Mouse (Mus musculus) MEL (cell line): Measurements from ENCODE around the gene Ms4a4c. TPM values are rescaled to one million over a fixed set of nuclear protein-coding genes. Genes with fewer than 3 reads are reported as not detected.

Experiments used
- DNase-seq: peaks from one replicate; pipeline ENCODE4 v3.0.0; 2011; ENCODE audit warnings: low read depth, low spot score
- H3K27ac ChIP-seq: 2 replicates; pipeline ENCODE4 v1.5.1; 2012; ENCODE audit warnings: low read depth, mild to moderate bottlenecking, control low read depth, low read length, moderate library complexity; ENCODE audit not compliant: control insufficient read depth
- H3K27me3 ChIP-seq, 2 experiments: fragments of 150-350 bp in 1 of 2; sonication (generic) in 1 of 2; 2 replicates each; pipeline ENCODE4 v1.6.1; 2012; ENCODE audit warnings: low read length in 2 of 2, mild to moderate bottlenecking in 2 of 2, improper control_type of control experiment in 1 of 2, moderate library complexity in 1 of 2; ENCODE audit not compliant: insufficient read depth in 2 of 2, control insufficient read depth in 1 of 2
- H3K36me3 ChIP-seq, 2 experiments: 2 replicates each; pipeline ENCODE4 v1.6.1; 2012 to 2014; ENCODE audit warnings: low read length in 2 of 2, improper control_type of control experiment in 1 of 2, inconsistent platforms in 1 of 2, mild to moderate bottlenecking in 1 of 2; ENCODE audit not compliant: insufficient read depth in 2 of 2, control insufficient read depth in 1 of 2
- H3K4me1 ChIP-seq, 2 experiments: fragments of 150-350 bp in 1 of 2; sonication (generic) in 1 of 2; 2 replicates each; pipeline ENCODE4 v1.6.1; 2012; ENCODE audit warnings: low read length in 2 of 2, improper control_type of control experiment in 1 of 2, mild to moderate bottlenecking in 1 of 2; ENCODE audit not compliant: insufficient read depth in 2 of 2, control insufficient read depth in 1 of 2
- H3K4me3 ChIP-seq, 2 experiments: fragments of 150-350 bp in 1 of 2; sonication (generic) in 1 of 2; 2 replicates each; pipeline ENCODE4 v1.5.1; 2012; ENCODE audit warnings: low read depth in 2 of 2, low read length in 2 of 2, mild to moderate bottlenecking in 2 of 2, moderate library complexity in 2 of 2, control low read depth in 1 of 2, improper control_type of control experiment in 1 of 2; ENCODE audit not compliant: control insufficient read depth in 1 of 2, insufficient read depth in 1 of 2
- H3K79me2 ChIP-seq: 2 replicates; pipeline ENCODE4 v1.6.1; 2012; ENCODE audit warnings: mild to moderate bottlenecking, low read length, moderate library complexity; ENCODE audit not compliant: control insufficient read depth, poor library complexity, insufficient read depth
- H3K9ac ChIP-seq: 2 replicates; pipeline ENCODE4 v1.6.1; 2012; ENCODE audit warnings: low read depth, mild to moderate bottlenecking, control low read depth, low read length, moderate library complexity; ENCODE audit not compliant: control insufficient read depth, poor library complexity, severe bottlenecking
- H3K9me3 ChIP-seq: fragments of 150-350 bp; sonication (generic); replicated peaks from 2 replicates; pipeline ENCODE4 v1.6.1; 2012; ENCODE audit warnings: mild to moderate bottlenecking, low read length, improper control_type of control experiment, moderate library complexity; ENCODE audit not compliant: insufficient read depth
- CTCF ChIP-seq, 3 experiments: IDR thresholded peaks in 2 of 3; conservative IDR thresholded peaks in 1 of 3; 2 replicates each; pipeline ENCODE4 v1.5.1; 2011 to 2012; ENCODE audit warnings: low read length in 3 of 3, low read depth in 2 of 3, mild to moderate bottlenecking in 2 of 3, improper control_type of control experiment in 1 of 3, inconsistent platforms in 1 of 3, mixed read lengths in 1 of 3, moderate library complexity in 1 of 3; ENCODE audit not compliant: control insufficient read depth in 1 of 3, insufficient read depth in 1 of 3, poor library complexity in 1 of 3, severe bottlenecking in 1 of 3
- E2F4 ChIP-seq: IDR thresholded peaks from 2 replicates; pipeline ENCODE4 v1.6.1; 2011; ENCODE audit warnings: low read depth, low read length, improper control_type of control experiment, borderline replicate concordance
- ELF1 ChIP-seq: IDR thresholded peaks from 2 replicates; pipeline ENCODE4 v1.6.1; 2014; ENCODE audit warnings: low read depth, mild to moderate bottlenecking, inconsistent platforms, low read length, improper control_type of control experiment, moderate library complexity
- EP300 ChIP-seq, 2 experiments: IDR thresholded peaks; 2 replicates each; pipeline ENCODE4 v1.6.1; 2011; ENCODE audit warnings: improper control_type of control experiment in 2 of 2, low read length in 2 of 2, low read depth in 1 of 2, mild to moderate bottlenecking in 1 of 2
- ETS1 ChIP-seq: IDR thresholded peaks from 2 replicates; pipeline ENCODE4 v1.6.1; 2012; ENCODE audit warnings: low read depth, mild to moderate bottlenecking, inconsistent platforms, low read length, improper control_type of control experiment, moderate library complexity
- GABPA ChIP-seq: IDR thresholded peaks from 2 replicates; pipeline ENCODE4 v1.6.1; 2012; ENCODE audit warnings: low read depth, mild to moderate bottlenecking, inconsistent platforms, low read length, improper control_type of control experiment, moderate library complexity
- GATA1 ChIP-seq: IDR thresholded peaks from 2 replicates; pipeline ENCODE4 v1.6.1; 2011; ENCODE audit warnings: low read depth, low read length, improper control_type of control experiment
- HCFC1 ChIP-seq: IDR thresholded peaks from 2 replicates; pipeline ENCODE4 v1.6.1; 2012; ENCODE audit warnings: low read depth, mild to moderate bottlenecking, inconsistent platforms, low read length, improper control_type of control experiment, moderate library complexity
- KAT2A ChIP-seq: conservative IDR thresholded peaks from 2 replicates; pipeline ENCODE4 v1.6.1; 2012; ENCODE audit warnings: low read depth, low read length, improper control_type of control experiment, inconsistent platforms
- MAFK ChIP-seq: IDR thresholded peaks from 2 replicates; pipeline ENCODE4 v1.6.1; 2011; ENCODE audit warnings: low read depth, mild to moderate bottlenecking, low read length, improper control_type of control experiment, borderline replicate concordance
- MAX ChIP-seq: IDR thresholded peaks from 2 replicates; pipeline ENCODE4 v1.6.1; 2011; ENCODE audit warnings: low read length, improper control_type of control experiment
- MAZ ChIP-seq: IDR thresholded peaks from 2 replicates; pipeline ENCODE4 v1.6.1; 2012; ENCODE audit warnings: low read depth, mild to moderate bottlenecking, inconsistent platforms, low read length, improper control_type of control experiment
- MEF2A ChIP-seq: IDR thresholded peaks from 2 replicates; pipeline ENCODE4 v1.6.1; 2014; ENCODE audit warnings: low read depth, mild to moderate bottlenecking, inconsistent platforms, low read length, improper control_type of control experiment; ENCODE audit not compliant: poor library complexity, insufficient replicate concordance, severe bottlenecking; ENCODE audit errors: extremely low read depth
- MXI1 ChIP-seq: IDR thresholded peaks from 2 replicates; pipeline ENCODE4 v1.6.1; 2011; ENCODE audit warnings: mild to moderate bottlenecking, low read depth, low read length, improper control_type of control experiment
- POLR2A ChIP-seq, 2 experiments: IDR thresholded peaks; 2 replicates each; pipeline ENCODE4 v1.6.1; 2011 to 2012; ENCODE audit warnings: low read length in 2 of 2, mild to moderate bottlenecking in 2 of 2, control low read depth in 1 of 2, improper control_type of control experiment in 1 of 2, low read depth in 1 of 2, moderate library complexity in 1 of 2; ENCODE audit not compliant: control insufficient read depth in 1 of 2, insufficient read depth in 1 of 2, poor library complexity in 1 of 2
- POLR2AphosphoS2 ChIP-seq: IDR thresholded peaks from 2 replicates; pipeline ENCODE4 v1.6.1; 2011; ENCODE audit warnings: low read length, improper control_type of control experiment
- POLR2AphosphoS5 ChIP-seq: IDR thresholded peaks from 2 replicates; pipeline ENCODE4 v1.6.1; 2012; ENCODE audit warnings: low read depth, borderline replicate concordance, mild to moderate bottlenecking, inconsistent platforms, low read length, moderate library complexity, mixed read lengths
- RCOR1 ChIP-seq: IDR thresholded peaks from 2 replicates; pipeline ENCODE4 v1.6.1; 2012; ENCODE audit warnings: low read depth, mild to moderate bottlenecking, inconsistent platforms, low read length, improper control_type of control experiment
- SIN3A ChIP-seq: IDR thresholded peaks from 2 replicates; pipeline ENCODE4 v1.6.1; 2012; ENCODE audit warnings: low read length, improper control_type of control experiment, inconsistent platforms
- SMC3 ChIP-seq: IDR thresholded peaks from 2 replicates; pipeline ENCODE4 v1.6.1; 2011; ENCODE audit warnings: low read depth, low read length, improper control_type of control experiment
- TAL1 ChIP-seq: IDR thresholded peaks from 2 replicates; pipeline ENCODE4 v1.6.1; 2012; ENCODE audit warnings: mild to moderate bottlenecking, inconsistent platforms, low read length, moderate library complexity, mixed read lengths
- TCF12 ChIP-seq: IDR thresholded peaks from 2 replicates; pipeline ENCODE4 v1.6.1; 2014; ENCODE audit warnings: low read depth, mild to moderate bottlenecking, inconsistent platforms, low read length, improper control_type of control experiment, moderate library complexity
- UBTF ChIP-seq: IDR thresholded peaks from 2 replicates; pipeline ENCODE4 v1.6.1; 2012; ENCODE audit warnings: low read depth, mild to moderate bottlenecking, inconsistent platforms, low read length, improper control_type of control experiment, moderate library complexity, borderline replicate concordance; ENCODE audit not compliant: insufficient read depth
- USF1 ChIP-seq: IDR thresholded peaks from 2 replicates; pipeline ENCODE4 v1.6.1; 2014; ENCODE audit warnings: low read depth, mild to moderate bottlenecking, inconsistent platforms, low read length, improper control_type of control experiment, moderate library complexity
- USF2 ChIP-seq, 2 experiments: IDR thresholded peaks; 2 replicates each; pipeline ENCODE4 v1.6.1; 2011 to 2012; ENCODE audit warnings: improper control_type of control experiment in 2 of 2, low read length in 2 of 2, borderline replicate concordance in 1 of 2, inconsistent platforms in 1 of 2, low read depth in 1 of 2, mild to moderate bottlenecking in 1 of 2; ENCODE audit not compliant: insufficient read depth in 1 of 2
- ZC3H11A ChIP-seq: IDR thresholded peaks from 2 replicates; pipeline ENCODE4 v1.6.1; 2012; ENCODE audit warnings: low read depth, mild to moderate bottlenecking, inconsistent platforms, low read length, improper control_type of control experiment
- ZKSCAN1 ChIP-seq: IDR thresholded peaks from 2 replicates; pipeline ENCODE4 v1.6.1; 2012; ENCODE audit warnings: low read depth, mild to moderate bottlenecking, inconsistent platforms, low read length, improper control_type of control experiment, moderate library complexity
- ZMIZ1 ChIP-seq: IDR thresholded peaks from 2 replicates; pipeline ENCODE4 v1.6.1; 2012; ENCODE audit warnings: low read depth, mild to moderate bottlenecking, inconsistent platforms, low read length, improper control_type of control experiment, moderate library complexity
- ZNF384 ChIP-seq: IDR thresholded peaks from 2 replicates; pipeline ENCODE4 v1.6.1; 2012; ENCODE audit warnings: low read depth, mild to moderate bottlenecking, inconsistent platforms, low read length, improper control_type of control experiment
- polyA plus RNA-seq, 2 experiments: library from polyadenylated mRNA; stranded (reverse) in 1 of 2; unstranded in 1 of 2; fragments of >175 nt in 1 of 2; fragments of >200 nt in 1 of 2; gene quantifications; 2 replicates each; pipeline versions ENCODE4 v1.2.1 to v1.2.4; 2012; ENCODE audit warnings: low replicate concordance in 2 of 2, low read depth in 1 of 2; ENCODE audit not compliant: insufficient read length in 2 of 2, insufficient read depth in 1 of 2, missing spikeins in 1 of 2
- total RNA-seq: library from RNA; depleted of rRNA; stranded (reverse); fragments of 300-350 nt; gene quantifications from 2 replicates; pipeline ENCODE4 v1.2.3, GENCODE M21; 2012

The Ms4a4c gene
- total and polyA plus RNA-seq, 3 experiments, result not detected

DNA sequence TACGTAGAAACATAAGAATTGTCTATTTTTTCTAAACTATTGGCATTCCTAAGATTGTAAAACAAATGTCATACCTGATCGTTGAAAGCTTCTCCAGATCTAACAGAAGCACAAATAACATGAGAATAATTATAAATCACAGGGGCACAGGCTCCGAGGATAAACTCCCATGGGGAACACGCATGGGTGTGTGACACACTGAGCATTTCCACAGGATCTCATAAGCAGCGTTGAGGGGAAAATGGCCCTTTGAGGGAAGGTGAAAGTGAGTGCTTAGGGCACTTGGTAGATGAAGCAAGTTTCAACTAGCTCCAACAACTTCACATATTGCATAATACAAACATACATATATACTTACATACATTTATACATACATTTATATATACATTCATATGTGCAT lies 39.4 kb downstream of the Ms4a4c start:
- H3K27me3 ChIP-seq, result no peaks in the 10 kb centered on the region
- no peak for TF ChIP-seq POLR2AphosphoS2
- no peak for TF ChIP-seq HCFC1
- TF ChIP-seq MEF2A, result no peak
- no peak for TF ChIP-seq SMC3
- no peak for TF ChIP-seq ZKSCAN1
- TF ChIP-seq UBTF, result no peak
- no peak for TF ChIP-seq CTCF (IDR thresholded peaks at IDR 0.05 in 2 of 3, conservative IDR thresholded peaks at IDR 0.05 in 1 of 3; ENCODE audit: control insufficient read depth in 1 of 3, insufficient read depth in 1 of 3, low read depth in 2 of 3, low read length in 3 of 3, poor library complexity in 1 of 3, severe bottlenecking in 1 of 3)
- TF ChIP-seq ZNF384, result no peak
- TF ChIP-seq E2F4, result no peak
- TF ChIP-seq KAT2A, result no peak
- no peak for TF ChIP-seq GATA1
- TF ChIP-seq ZC3H11A, result no peak
- no peak for TF ChIP-seq USF2 (IDR thresholded peaks at IDR 0.05; ENCODE audit: borderline replicate concordance in 1 of 2, insufficient read depth in 1 of 2, low read depth in 1 of 2, low read length in 2 of 2)
- no peak for TF ChIP-seq POLR2AphosphoS5
- TF ChIP-seq USF1, result no peak
- TF ChIP-seq MAZ, result no peak
- TF ChIP-seq POLR2A (IDR thresholded peaks at IDR 0.05; ENCODE audit: control insufficient read depth in 1 of 2, insufficient read depth in 1 of 2, low read depth in 1 of 2, low read length in 2 of 2, poor library complexity in 1 of 2), result no peak
- no peak for TF ChIP-seq MXI1
- no peak for TF ChIP-seq SIN3A
- TF ChIP-seq, all 39 proteins: peak for 0
- no peak for DNase-seq
- Histone ChIP-seq H3K79me2 (no peaks in the 10 kb centered on the region), H3K4me1 (no peaks in the 10 kb centered on the region), H3K27ac (no peak overlapping the region), H3K9ac (no peak overlapping the region), H3K4me3 (no peak overlapping the region), H3K36me3 (no peaks in the 10 kb centered on the region), H3K9me3 (no peaks in the 10 kb centered on the region)

DNA sequence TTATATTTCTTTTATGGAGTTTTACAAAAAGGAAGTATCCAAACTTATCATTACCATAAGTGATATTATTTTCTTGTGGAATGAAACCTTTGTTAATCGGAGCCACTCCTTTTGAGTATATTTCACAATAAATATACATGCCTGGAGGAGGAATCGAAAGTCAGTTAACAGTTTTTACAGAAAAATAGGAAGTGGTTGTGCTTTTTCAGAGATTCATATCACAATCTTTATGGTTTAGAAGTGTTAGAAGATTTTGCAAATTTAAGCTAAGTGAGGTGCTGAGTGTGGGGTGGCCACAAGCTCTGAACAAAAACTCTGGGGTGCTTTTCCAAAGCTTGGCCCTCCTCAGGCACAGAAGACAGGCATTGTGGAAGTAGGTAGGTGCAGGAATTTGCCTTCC lies 42.7 kb downstream of the Ms4a4c start:
- no peak for TF ChIP-seq HCFC1
- no peak for TF ChIP-seq MAFK
- no peak for TF ChIP-seq MAX
- TF ChIP-seq GATA1, result no peak
- no peak for TF ChIP-seq ELF1
- no peak for TF ChIP-seq CTCF (IDR thresholded peaks at IDR 0.05 in 2 of 3, conservative IDR thresholded peaks at IDR 0.05 in 1 of 3; ENCODE audit: control insufficient read depth in 1 of 3, insufficient read depth in 1 of 3, low read depth in 2 of 3, low read length in 3 of 3, poor library complexity in 1 of 3, severe bottlenecking in 1 of 3)
- TF ChIP-seq USF2 (IDR thresholded peaks at IDR 0.05; ENCODE audit: borderline replicate concordance in 1 of 2, insufficient read depth in 1 of 2, low read depth in 1 of 2, low read length in 2 of 2), result no peak
- TF ChIP-seq RCOR1, result no peak
- no peak for TF ChIP-seq GABPA
- no peak for TF ChIP-seq TCF12
- no peak for TF ChIP-seq POLR2AphosphoS2
- TF ChIP-seq TAL1, result no peak
- TF ChIP-seq POLR2A (IDR thresholded peaks at IDR 0.05; ENCODE audit: control insufficient read depth in 1 of 2, insufficient read depth in 1 of 2, low read depth in 1 of 2, low read length in 2 of 2, poor library complexity in 1 of 2), result no peak
- TF ChIP-seq ZKSCAN1, result no peak
- TF ChIP-seq MEF2A, result no peak
- no peak for TF ChIP-seq EP300 (IDR thresholded peaks at IDR 0.05; ENCODE audit: low read depth in 1 of 2, low read length in 2 of 2)
- no peak for TF ChIP-seq SMC3
- no peak for TF ChIP-seq ZMIZ1
- TF ChIP-seq ETS1, result no peak
- no peaks in the 10 kb centered on the region for H3K36me3 ChIP-seq
- DNase-seq, result no peak
- H3K4me3 ChIP-seq, result no peak overlapping the region
- H3K27me3 ChIP-seq, result no peaks in the 10 kb centered on the region
- H3K79me2 ChIP-seq, result no peaks in the 10 kb centered on the region
- no peaks in the 10 kb centered on the region for H3K4me1 ChIP-seq
- H3K9ac ChIP-seq, result no peak overlapping the region
- no peaks in the 10 kb centered on the region for H3K9me3 ChIP-seq
- no peak overlapping the region for H3K27ac ChIP-seq
